Mouse (Mus musculus): ENCODE data around the gene Slc8a1. TPM values are rescaled to one million over a fixed set of nuclear protein-coding genes. Genes with fewer than 3 reads are reported as not detected.

Slc8a1 gene
- polyA plus RNA-seq, 1 experiment, result 1.4 TPM

DNA sequence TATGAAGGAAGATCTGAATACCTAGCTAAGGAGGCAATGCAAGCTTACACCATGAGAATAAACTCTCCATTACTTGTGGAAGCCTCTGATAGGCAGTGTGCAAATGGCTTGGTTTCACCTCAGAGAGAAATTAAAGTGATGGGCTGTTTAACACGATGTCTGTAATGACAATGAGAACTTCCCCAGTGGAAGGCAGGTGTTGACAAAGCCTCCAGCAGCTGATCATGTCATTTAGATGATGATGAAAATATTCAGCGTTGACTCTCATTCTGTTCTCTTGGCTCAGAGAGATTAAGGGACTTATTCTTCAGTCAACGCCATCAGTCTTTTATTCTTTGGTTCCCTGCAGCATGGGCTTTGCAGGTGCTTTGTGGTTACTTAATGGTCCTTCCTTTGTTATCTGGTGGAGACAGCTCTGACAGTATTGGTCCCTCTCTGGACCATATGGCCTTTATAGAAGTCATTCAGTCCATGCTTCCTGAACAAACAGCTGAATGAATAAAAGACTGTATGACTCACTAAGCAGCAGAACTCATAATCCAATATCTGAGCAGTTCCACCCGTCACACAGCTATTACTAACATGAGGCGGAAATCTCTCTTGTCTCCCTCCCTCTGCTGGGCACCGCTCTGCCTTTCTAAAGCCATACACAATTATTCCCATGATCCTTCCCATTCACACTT, 184.0 kb downstream of the Slc8a1 start:
- no peak overlapping the region for H3K27ac ChIP-seq (replicated peaks; ENCODE audit: low read depth, low read length)
- H3K4me3 ChIP-seq (ENCODE audit: insufficient read depth, low read depth, low read length), result no peak overlapping the region
- H3K4me1 ChIP-seq (ENCODE audit: control insufficient read depth, insufficient read depth, insufficient read length, low read length), result no peaks in the 10 kb centered on the region

DNA sequence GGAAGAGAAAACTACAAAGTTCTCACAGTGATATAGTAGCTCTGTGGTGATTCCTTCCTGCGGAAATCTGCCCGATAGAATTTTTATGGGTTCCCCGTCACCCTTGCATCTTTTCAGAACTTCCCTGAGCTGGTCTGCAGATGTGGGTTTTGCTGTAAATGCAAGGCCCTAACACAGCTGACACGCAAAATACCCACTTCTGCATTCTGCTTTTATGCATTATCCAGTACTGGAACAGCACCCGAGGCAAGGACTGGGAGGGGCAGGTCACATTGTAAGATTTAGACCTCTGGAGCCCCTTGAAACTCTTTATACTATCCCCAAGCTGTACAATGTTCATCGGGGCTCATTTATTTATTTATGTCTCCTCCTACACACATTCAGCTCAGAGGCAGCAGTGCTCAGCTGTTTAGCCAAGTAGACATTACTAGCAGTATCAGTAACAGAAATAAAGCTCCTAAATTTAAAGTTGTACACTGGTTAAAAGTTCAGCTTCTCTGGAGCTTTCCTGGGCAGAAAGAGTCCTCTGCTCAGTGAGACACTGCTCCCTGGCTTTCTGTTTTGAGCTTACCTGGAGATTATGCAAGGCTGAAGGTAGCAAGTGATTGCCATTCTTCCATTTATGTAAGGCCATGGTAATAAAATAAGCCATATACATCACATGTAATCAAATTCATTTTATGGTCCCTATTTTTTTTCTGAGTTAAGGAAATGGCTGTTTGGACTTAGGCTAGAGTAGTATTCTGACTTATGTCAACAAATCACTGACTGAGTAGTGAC, 186.1 kb downstream of the Slc8a1 start:
- Histone ChIP-seq H3K4me1 (ENCODE audit: control insufficient read depth, insufficient read depth, insufficient read length, low read length) (no peaks in the 10 kb centered on the region), H3K27ac (replicated peaks; ENCODE audit: low read depth, low read length) (no peak overlapping the region; the same call in 1 of the 2 replicates), H3K4me3 (ENCODE audit: insufficient read depth, low read depth, low read length) (no peak overlapping the region)

DNA sequence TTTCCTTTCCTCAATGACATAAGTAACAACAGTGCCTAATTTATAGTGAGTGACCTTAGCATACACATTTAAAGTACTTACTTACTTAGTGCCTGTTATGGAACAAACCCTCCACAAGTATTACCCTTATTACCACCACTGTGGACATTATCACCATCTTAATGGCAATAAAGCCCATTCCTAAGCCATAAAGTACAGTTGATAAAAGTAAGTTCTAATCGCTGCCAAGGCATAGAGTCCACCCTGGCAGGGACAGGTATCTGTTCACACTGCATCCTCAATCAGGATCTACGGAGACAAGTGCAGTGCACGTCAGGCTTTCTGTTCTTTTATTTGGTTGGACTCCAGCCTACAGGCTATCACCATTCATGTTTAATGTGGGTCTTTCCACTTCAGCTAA, 187.3 kb downstream of the Slc8a1 start:
- H3K4me3 ChIP-seq (ENCODE audit: insufficient read depth, low read depth, low read length), result no peak overlapping the region
- no peak overlapping the region for H3K27ac ChIP-seq (replicated peaks; ENCODE audit: low read depth, low read length)
- no peaks in the 10 kb centered on the region for H3K4me1 ChIP-seq (ENCODE audit: control insufficient read depth, insufficient read depth, insufficient read length, low read length)

DNA sequence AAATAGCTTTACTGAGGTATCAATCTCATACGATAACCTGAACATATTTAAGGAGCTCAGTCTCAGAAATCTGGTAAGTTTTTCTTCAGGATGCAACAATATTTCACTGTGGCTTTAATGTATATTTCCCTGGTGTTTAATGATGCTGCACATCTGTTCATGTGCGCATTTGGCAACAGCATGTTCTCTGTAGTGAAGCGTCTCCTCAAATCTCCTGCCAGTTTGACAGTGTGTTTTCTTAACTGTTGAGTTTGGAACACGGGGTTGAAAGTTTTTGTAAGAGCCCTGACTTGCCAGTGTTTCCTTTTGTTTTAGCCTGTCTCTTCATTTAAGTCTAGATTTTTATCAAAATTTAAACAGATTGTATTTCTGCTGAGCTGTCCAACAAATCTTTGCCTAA, 190.2 kb downstream of the Slc8a1 start:
- no peaks in the 10 kb centered on the region for H3K4me1 ChIP-seq (ENCODE audit: control insufficient read depth, insufficient read depth, insufficient read length, low read length)
- no peak overlapping the region for H3K27ac ChIP-seq (replicated peaks; ENCODE audit: low read depth, low read length)
- H3K4me3 ChIP-seq (ENCODE audit: insufficient read depth, low read depth, low read length), result no peak overlapping the region

DNA sequence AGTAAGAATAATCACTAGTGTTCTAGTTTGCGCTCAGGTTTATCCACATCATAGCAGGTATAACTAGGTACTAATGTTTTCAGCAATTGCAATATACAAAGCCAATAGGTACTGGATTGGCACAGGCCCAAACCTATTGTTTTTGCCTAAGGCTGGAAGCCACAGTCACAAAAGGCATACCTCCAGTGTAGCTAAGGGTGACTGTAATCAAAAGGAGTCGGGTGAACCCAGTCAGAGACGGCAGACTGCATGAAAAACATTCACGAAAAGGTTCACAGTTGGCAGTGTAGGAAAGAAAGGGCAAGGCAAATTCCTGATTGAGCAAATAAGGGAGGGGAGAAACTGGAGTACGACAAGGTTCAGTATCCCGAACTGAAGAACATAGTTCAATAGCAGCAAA, 191.7 kb downstream of the Slc8a1 start:
- Histone ChIP-seq H3K4me3 (ENCODE audit: insufficient read depth, low read depth, low read length) (no peak overlapping the region), H3K4me1 (ENCODE audit: control insufficient read depth, insufficient read depth, insufficient read length, low read length) (peaks cover 5% of the 10 kb centered on the region; the same call in 1 of the 2 replicates), H3K27ac (replicated peaks; ENCODE audit: low read depth, low read length) (no peak overlapping the region)

DNA sequence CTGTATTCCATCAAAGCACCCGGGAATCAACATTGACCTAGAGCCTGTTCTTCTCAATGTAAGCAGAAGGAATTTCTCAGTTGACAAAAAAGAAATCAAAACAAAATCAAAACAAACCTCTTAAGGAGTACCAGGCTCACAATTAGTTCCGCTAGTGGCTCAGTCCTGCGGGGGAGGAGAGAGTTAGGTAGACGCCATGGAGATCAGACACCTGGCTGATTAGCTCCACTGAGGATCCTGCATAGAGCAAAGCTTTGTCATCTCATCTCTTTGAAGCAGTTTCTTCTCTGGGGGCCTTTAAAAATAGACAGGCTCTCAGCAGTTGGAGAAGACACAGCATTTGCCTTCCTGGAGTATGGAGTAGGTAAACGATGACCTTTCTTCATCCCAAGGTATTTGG, 192.2 kb downstream of the Slc8a1 start:
- H3K4me3 ChIP-seq (ENCODE audit: insufficient read depth, low read depth, low read length), result no peak overlapping the region
- peaks cover 5% of the 10 kb centered on the region; the same call in 1 of the 2 replicates for H3K4me1 ChIP-seq (ENCODE audit: control insufficient read depth, insufficient read depth, insufficient read length, low read length)
- no peak overlapping the region for H3K27ac ChIP-seq (replicated peaks; ENCODE audit: low read depth, low read length)

DNA sequence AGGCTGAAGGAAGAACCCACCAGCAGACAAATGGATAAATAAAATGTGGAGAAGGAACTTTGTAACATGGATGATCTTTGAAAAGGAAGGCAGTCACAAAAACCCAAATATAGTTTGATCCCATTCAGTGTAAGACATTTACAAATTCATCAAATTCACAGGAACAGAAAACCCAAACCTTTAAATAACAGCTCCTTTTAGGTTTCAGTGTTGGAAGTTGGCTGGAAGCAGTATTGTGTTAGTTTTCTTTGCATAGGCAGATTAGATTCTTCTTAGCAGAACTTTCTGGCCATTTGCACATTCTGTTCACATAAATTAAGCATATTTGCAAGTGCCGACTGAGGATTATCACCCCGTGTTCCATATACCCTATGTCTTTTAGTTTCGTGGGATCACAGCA, 193.3 kb downstream of the Slc8a1 start:
- Histone ChIP-seq H3K4me3 (ENCODE audit: insufficient read depth, low read depth, low read length) (no peak overlapping the region), H3K27ac (replicated peaks; ENCODE audit: low read depth, low read length) (no peak overlapping the region), H3K4me1 (ENCODE audit: control insufficient read depth, insufficient read depth, insufficient read length, low read length) (peaks cover 5% of the 10 kb centered on the region; the same call in 1 of the 2 replicates)

DNA sequence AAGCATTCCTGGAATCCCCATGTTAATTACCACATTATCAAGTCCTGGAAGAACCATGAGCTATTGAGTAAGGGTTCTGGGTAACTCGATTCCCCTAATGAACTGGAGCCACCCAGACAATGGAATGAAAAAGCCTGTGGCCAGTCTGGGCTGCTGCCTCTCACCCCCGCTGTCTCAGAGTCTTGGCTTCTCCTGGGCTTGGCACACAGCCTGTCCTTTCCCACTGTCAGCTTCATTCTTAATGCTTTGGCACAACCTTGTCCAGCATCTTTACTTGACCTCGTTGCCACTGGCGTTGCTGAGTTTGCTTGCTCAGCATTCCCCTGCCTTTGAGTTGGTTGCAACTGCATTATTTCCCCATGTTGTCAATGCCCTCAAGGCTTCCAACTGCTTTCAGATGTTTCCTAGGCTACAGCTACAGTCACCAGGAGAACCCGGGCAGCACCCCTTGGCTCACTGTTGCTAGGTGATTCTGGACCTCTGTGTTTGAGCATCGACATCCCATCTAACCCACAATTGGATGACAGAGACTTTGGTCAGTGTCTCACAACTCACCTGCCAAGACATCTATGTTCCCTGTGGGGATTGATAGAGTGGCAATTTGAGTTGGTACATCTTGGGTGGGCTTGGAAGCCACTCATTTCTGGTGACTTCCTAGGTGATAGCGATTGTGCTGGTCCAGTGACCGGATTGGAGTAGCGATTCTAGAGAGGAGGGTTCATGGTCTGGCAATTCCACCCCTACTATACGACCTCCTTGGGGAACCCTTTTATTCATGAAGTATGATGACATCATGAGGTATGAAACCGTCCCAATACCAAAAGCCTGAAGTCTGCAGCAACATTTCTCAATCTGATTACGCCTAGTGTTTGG, 195.6 kb downstream of the Slc8a1 start:
- Histone ChIP-seq H3K4me3 (ENCODE audit: insufficient read depth, low read depth, low read length) (no peak overlapping the region), H3K27ac (replicated peaks; ENCODE audit: low read depth, low read length) (no peak overlapping the region), H3K4me1 (ENCODE audit: control insufficient read depth, insufficient read depth, insufficient read length, low read length) (peaks cover 18% of the 10 kb centered on the region)

DNA sequence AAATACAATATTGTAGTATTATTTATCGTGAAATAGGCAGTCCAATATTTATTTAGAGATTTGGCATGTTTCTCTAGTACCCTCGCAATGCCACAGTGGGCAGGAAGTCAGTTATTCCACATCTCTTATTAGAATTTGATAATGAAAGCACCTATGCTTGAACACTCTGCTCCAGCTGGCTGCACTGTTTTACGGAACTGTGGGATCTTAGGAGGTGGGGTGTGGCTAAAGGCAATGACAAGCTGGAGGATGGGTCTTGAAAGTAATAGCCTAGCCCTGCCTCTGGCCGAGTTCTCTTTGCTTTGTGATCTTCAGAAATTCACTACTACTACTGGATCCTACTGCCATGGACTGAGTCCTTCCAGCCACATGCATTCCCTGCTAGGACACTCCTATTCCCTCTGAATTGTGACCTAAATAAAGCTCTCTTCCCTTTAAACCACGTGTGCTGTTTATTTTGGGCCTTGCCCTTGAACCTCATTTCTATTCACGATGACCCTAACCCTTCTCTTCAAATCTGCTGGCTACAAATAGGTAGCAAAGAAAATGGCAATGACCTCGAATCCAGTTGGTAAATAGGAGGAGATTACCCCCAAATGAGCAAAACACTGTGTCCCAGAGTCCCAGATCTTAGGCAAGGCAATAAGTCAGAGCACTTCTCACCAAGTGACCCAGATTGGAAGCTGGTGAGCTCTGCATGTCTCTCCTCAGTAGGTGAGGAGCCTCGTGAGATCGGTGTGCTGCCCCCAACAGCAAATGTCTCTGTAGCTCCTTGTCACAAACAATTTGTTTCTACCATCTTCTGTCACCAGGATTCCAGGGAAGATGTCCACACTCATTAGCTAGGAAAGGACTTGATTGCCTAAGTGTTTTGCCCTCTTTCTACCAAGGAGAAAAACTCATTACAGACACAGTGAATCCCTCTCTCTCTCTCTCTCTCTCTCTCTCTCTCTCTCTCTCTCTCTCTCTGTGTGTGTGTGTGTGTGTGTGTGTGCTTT, 199.7 kb downstream of the Slc8a1 start:
- H3K4me3 ChIP-seq (ENCODE audit: insufficient read depth, low read depth, low read length), result no peak overlapping the region
- peak overlapping the region; percentile 34 for H3K27ac ChIP-seq (replicated peaks; ENCODE audit: low read depth, low read length)
- H3K4me1 ChIP-seq (ENCODE audit: control insufficient read depth, insufficient read depth, insufficient read length, low read length), result peaks cover 18% of the 10 kb centered on the region

DNA sequence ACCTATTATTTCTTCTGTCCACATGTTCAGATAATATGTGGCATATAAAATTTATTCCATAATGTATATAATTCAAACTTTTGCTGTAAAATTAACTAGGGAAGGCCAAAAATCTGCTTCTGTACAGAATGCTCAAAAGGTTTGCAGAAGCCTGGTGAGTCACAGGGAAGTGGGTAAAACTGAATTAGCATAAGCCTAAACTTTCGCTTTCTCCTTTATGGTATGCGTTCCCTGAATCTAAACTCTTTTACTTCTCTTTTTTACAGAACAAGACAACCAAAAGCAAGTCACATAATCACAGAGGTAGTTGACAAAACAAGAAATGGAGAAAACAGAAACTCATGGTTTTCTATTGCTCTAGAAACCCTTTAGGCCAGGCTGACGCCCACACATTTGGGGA, 202.1 kb downstream of the Slc8a1 start:
- H3K4me3 ChIP-seq (ENCODE audit: insufficient read depth, low read depth, low read length), result no peak overlapping the region
- H3K4me1 ChIP-seq (ENCODE audit: control insufficient read depth, insufficient read depth, insufficient read length, low read length), result peaks cover 13% of the 10 kb centered on the region
- no peak overlapping the region for H3K27ac ChIP-seq (replicated peaks; ENCODE audit: low read depth, low read length)

DNA sequence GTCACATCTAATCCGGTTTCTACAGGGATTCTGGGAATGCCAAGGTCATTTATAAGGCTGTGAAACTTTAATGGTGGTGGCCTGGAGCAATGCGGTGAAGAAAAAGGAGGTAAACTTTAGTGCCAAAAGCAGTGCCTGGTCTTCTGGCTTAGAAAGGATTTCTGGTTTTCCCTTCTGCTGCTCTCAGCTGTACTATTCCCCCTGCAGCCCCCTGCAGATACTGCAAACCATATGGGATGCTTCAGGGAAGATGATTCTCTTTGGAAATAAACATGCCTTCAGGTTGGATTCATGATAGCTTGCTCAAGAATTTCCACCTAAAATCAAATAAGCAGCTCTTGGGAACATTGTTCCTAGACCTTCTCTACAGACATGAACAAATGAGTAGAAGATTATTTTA, 208.3 kb downstream of the Slc8a1 start:
- no peaks in the 10 kb centered on the region for H3K4me1 ChIP-seq (ENCODE audit: control insufficient read depth, insufficient read depth, insufficient read length, low read length)
- H3K4me3 ChIP-seq (ENCODE audit: insufficient read depth, low read depth, low read length), result no peak overlapping the region
- no peak overlapping the region for H3K27ac ChIP-seq (replicated peaks; ENCODE audit: low read depth, low read length)

DNA sequence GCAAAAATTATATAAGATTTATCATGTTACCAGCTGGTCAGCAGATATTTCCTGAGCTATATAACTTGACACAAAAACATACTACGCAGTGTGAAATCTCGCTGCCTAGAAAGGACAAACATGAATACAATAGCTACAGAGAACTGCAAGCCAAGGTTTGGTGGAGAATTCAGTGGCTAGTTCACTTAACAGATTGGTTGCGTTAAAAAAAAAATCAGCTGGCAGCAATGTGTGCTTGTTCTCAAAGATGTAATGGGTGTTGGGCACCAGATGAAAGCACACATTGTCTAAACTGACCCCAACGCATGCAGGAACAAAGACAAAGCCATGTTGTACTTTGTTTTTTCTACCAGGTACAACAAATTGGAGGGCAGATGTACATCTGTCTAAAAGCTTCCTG, 209.2 kb downstream of the Slc8a1 start:
- Histone ChIP-seq H3K4me3 (ENCODE audit: insufficient read depth, low read depth, low read length) (no peak overlapping the region), H3K27ac (replicated peaks; ENCODE audit: low read depth, low read length) (no peak overlapping the region), H3K4me1 (ENCODE audit: control insufficient read depth, insufficient read depth, insufficient read length, low read length) (no peaks in the 10 kb centered on the region)

DNA sequence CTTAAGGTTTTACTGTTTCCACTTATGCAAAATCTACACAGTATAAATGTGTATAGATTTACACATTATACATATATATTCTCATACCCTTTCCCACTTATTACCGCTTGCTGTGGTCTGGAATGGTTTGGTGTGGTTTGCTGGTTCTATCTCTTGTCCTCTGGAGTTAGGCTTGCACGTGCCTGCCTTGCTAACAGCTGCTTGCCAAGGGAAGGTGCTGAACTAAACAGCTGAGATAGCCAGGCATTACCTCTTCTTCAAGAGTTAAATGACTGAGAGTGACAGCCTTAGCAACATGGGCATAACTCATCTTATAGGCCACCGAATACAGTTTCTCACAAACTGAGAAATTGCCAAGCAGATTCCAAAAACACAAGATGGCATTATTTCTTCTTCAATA, 211.7 kb downstream of the Slc8a1 start:
- H3K4me1 ChIP-seq (ENCODE audit: control insufficient read depth, insufficient read depth, insufficient read length, low read length), result no peaks in the 10 kb centered on the region
- H3K4me3 ChIP-seq (ENCODE audit: insufficient read depth, low read depth, low read length), result no peak overlapping the region
- H3K27ac ChIP-seq (replicated peaks; ENCODE audit: low read depth, low read length), result no peak overlapping the region

DNA sequence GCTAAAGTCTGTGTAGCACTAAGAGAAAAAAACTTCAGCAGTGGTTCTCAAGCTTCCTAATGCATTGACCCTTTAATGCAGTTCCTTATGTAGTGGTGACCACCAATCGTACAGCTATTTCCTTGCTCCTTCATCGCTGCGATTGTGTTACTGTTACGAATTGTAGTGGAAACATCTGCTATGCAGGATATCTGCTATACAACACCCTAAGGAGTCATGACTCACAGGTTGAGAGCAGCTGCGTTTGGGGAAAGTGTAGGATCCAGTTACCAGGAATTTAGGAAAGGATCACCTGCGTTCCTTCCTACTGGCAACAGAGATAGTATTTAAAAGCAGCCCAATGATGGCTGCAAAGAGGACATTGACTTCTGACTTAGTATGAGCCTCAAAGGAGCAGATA, 213.4 kb downstream of the Slc8a1 start:
- Histone ChIP-seq H3K27ac (replicated peaks; ENCODE audit: low read depth, low read length) (no peak overlapping the region), H3K4me3 (ENCODE audit: insufficient read depth, low read depth, low read length) (no peak overlapping the region), H3K4me1 (ENCODE audit: control insufficient read depth, insufficient read depth, insufficient read length, low read length) (no peaks in the 10 kb centered on the region)
